Mouse (Mus musculus) adrenal gland, postnatal 36 days (tissue): ENCODE measurements around the gene Cdk5. TPM values are rescaled to one million over a fixed set of nuclear protein-coding genes. Genes with fewer than 3 reads are reported as not detected.

Experiments used
- DNase-seq, 2 experiments: peaks; one replicate each; pipeline ENCODE4 v3.0.0; 2021; ENCODE audit warnings: mixed read lengths in 1 of 2
- total RNA-seq, 2 experiments: library from RNA; stranded (reverse); gene quantifications; 2 replicates each; pipeline ENCODE4 v1.2.3; 2021

The Cdk5 gene
- total RNA-seq, 2 experiments from 2014 or later = 36.5 to 44.0 TPM

DNA sequence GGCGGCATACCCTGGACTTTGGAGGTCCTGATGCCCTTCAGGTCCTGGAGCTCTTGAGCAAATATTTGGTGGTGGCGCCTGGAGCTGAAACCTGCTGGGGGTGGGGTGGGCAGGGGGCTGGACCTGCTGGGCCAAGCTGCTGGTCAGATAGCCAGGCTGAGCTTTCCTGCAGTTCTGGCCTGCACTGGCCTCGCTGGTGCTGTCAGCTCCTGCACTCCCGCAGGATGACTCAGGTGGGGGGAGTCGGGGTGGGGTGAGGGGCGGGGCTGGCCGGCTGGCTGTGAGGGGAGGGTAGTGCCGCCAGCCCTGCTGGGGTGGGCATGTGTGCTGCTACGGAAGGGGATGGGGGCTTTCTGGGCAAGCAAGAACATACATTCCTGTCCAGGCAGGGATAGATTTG lies 5.3 kb upstream of the Cdk5 start:
- peak; percentile 60 to 68 for DNase-seq

DNA sequence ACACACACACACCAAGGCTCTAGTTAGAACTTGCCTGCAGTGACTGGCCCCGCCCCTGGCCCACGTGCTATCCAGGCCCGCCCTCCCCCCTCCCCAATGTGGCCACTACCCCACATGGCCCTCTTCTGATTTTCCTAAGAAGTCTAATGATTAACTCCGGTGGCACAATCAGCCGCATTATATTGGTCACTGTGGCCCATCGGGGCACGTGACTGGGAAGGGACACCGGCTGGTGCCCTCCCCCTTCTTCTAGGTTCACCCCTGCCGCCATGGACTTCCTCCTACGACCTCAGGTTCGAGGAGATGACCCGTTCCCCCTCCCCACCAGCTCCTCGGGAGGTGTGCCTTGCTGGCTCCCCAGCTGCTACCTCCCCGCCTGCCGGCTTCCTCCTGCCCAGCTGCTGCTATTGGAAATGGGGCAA lies 4.7 kb upstream of the Cdk5 start:
- DNase-seq = no peak

DNA sequence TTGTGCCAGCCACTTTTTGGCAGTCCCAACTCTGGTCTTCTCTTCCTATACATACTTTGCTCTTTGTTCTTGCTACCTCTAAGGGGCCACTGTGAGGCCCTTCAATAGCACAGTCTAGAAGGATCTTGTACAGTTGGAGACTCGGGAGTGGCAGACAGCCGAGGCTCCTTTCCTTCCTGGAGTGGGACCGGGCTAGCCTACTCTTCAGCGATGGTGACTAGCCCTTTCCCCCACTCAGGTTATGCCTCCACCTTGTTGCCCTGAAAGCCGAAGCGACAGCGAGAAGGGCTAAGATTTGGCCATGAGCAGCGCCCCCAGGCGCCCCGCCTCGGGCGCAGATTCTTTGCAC lies 3.9 kb upstream of the Cdk5 start:
- no peak for DNase-seq

DNA sequence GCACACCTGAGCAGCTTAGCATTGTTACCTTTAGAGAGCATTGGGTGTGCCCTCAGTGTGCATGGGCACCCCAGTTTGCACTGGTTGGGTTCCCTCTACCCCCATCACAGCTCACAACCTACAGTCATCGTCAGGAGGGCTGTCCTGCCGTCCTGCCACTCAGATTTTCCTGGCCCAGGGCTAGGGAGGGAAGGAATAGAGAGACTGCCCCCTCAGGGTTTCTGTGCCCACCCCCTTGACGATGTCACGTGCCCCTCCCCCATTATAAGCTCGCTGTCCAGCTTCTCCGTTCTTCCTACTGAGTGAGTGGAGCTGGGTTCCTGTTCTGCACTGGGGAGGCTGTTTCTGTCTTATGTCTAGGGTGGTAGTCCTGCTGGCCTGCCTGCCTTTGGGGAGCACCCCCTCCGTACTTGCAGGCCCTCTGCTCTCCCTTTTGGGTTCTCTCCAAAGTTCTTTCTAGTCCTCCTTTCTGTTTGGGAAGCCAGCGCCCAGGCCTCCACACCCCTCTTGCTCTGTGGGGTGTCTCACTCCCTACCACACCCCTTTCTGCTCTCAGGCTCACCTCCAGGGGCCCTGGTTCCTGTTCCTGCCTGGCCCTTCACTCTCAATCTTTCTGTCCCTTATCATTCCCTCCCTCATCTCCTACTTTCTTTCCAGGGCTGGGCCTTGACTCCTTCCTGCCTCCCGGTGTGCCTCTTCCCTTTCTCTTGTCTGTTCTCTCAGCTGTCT lies 3.4 kb upstream of the Cdk5 start:
- DNase-seq = no peak

DNA sequence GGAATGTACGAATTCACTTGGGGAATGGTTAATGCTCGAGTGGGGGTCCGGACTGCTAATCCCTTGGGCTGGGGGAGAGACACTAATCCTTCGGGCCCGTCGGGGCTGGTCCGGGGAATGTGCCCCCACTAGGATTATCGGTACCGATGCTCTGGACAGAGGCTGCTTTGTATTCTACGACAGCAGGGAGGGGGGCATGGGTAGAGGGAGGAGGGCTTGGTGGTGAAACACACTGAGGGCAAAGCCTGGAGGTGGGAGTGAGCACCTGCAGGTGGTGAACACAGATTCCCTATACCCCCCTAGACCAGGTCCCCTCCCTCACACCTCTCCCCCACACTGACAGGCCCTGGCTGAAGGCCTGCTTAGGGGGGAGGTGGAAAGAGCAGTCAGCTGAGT lies 2.7 kb upstream of the Cdk5 start:
- no peak for DNase-seq

DNA sequence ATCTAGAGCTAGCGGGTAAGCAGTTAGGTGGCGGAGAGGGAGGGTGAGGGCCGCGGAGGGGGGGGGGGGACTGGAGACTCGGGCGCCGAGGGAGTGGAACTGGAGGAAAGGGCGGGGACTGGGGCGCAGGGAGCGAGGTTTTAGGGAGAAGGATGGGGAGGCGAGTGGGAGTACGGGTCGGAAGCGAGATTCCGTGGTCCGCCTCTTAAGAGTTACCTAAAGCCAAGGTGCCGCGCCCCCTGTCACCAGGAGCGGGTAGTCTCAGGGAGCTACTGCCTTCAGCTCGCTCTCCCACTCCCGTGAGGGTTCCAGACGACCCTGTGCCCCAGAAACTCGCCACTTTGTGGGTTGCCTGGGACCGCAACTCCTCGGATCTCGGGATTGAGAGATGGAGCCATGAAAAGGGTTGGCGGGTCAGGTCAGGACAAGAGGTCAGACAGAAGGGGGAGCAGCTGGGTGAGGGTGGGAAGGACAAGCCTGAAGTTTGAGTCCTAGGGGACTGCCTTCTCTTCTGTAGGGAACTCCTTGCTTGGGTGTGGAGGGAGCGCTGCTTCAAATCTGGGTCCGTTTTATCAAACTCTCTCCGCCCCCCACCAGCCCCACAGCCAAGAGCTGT lies 2.2 kb upstream of the Cdk5 start:
- no peak for DNase-seq

DNA sequence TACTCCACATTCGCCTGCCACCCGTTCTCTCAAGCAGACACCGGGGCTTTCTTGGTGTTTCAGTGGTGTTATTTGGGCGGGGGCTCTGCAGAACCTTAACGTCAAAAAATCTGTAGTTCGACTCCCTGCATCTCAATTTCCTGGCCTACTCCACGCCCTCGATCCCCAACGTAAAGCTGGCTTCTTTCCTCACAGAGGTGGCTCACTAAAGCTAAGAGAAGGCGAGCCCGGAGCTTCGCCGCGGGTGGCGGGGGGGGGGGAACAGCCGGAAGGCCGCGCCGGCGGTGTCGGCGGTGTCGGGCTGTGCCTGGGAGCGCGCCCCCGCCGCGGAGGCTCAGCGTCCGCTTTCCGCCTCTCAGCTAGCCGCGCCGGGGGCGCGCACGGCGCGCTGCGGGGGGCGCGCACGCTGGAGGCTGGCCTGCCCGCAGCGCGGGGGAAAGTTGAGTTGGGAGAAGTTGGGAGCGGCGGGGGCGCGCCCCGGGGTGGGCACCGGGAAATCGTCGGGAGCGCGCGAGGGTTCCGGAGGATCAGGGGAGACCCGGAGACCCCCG lies 1.6 kb upstream of the Cdk5 start:
- peak; percentile 87 to 94 for DNase-seq

DNA sequence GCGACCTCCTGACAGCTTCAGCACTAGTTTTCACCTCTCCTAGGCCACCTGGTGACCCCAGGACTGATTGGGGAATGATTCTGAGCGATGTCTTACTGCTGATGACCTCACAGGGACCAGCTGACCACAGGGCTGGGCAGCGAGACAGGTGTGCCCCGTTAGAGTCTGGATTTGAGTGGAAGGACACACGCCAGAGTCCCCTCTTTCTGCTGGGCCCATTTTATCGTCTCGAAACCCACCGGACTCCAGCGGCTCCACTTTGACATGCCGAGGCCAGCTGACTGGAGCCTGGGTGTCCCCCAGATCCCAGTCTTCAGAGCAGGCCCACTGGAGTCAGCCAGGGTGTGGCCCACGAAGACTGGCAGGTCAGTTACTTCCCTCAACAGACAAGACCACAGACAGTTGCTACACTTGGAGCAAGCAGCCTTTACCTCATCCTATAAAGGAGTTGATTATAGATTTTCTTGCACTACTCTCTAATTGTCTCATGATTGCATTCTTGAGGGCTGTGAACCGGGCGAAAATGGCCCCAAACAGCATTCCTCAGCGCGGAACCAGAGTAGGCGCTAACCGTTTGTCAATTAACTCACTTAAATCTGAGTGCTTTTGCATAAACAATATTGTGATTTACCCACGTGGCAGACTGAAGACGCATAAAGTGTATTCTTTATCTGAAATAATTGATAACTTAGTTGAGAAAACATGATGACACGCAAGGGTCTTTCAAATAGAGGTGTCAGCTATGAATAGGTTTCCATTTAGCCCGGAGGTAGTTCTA lies 863 bp upstream of the Cdk5 start:
- DNase-seq = no peak

DNA sequence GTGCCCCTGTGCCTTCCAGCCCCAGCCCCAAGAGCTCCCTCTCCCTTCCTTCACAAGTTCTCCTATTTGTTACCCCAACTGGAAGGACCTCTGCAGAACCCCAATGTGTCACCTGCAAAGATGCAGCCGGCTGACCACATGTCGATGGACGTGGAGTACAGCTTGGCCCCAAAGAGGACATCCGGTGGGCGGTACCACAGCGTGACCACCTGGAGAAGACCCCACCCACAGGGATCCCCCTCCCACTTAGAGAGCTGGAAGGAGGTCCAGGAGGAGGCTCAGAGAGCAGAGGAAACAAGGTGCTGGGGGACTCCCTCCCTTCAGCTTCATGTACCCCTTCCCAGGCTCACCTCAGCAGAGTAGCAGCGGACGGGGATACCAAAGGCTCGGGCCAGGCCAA lies 2.9 kb downstream of the Cdk5 start:
- DNase-seq = no peak

DNA sequence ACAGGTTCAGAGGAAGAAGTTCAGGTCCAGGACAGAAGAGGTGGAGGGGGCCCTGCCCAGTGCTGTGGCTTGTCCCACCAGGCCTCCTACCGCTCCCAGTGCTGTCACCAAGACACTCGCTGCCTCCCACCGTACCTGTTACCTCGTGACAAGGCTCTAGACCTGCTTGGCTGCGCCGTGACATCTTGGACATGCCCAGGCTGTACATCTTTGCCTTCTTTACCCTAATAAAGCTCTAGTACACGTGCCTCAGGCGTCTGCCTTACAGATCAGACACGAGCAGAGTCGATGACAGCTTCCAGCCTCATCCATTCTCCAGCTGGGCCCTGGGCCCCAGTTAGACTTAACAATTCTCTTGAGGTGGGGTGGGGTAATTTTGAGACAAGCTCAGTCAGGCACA lies 5.7 kb downstream of the Cdk5 start:
- no peak for DNase-seq

DNA sequence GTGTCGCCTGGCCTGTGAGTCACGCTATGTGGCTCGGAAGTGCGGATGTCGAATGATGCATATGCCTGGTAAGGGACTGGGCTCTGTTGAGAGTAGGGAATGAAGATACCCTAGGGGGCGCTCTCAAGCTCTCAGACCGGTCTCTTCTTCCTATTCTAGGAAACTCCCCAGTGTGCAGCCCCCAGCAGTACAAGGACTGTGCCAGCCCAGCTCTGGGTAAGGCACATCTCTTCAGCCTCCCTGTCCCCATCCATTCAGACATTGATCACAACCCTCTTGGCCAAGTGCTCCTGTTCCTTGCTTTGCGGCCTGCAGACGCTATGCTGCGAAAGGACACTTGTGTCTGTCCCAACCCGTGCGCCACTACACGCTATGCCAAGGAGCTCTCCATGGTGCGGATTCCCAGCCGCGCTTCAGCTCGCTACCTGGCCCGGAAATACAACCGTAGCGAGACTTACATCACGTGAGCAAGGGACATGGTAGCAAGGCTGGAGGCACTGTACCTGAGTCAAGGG lies 7.1 kb downstream of the Cdk5 start:
- peak; percentile 73 to 76 for DNase-seq

DNA sequence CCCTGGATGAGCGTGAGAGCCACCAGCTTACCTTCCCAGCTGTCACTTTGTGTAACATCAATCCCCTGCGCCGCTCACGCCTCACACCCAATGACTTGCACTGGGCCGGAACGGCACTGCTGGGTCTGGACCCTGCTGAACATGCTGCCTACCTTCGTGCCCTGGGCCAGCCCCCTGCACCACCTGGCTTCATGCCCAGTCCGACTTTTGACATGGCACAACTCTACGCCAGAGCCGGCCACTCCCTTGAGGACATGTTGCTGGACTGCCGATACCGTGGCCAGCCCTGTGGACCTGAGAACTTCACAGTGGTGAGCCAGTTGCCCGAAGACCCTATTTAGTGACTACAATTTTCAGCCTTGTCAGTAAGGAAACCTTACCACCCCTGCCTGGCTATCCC lies 9.4 kb downstream of the Cdk5 start:
- no peak for DNase-seq

DNA sequence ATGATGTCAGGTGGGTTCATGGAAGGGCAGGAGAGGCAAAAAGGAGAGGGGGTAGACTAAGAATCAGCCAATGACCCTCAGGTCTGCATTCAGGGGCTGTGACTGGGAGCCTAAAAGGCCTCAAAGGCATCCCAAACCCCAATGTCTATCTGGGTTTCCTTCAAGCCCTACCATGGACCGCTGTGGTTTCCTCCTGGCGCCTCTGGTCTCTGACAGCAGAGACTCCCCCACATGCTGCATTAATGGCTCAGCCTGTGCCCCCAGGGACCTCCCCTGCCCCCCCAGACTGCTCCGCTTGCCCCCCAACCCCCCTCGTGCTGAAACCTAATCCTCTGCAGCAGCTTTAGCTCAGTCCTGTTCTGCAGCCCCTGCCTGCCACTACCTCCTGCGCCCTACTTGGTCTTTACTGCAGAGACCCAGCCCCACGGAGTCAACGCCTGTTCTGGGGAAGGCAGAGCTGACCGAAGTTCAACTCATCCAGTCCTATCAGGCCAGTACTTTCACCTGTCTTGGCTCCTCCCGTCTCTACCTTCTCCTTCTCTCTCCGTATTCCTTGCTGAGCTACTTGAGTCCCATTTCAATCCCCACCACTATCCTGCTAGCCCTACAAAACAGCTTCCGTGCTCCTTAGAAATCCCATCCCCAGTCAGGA lies 10.2 kb downstream of the Cdk5 start, which contains the start of gene Asic3:
TSS of gene Asic3 (plus strand) at position 351 of the 652 bp plus-strand sequence.
- no peak for DNase-seq

DNA sequence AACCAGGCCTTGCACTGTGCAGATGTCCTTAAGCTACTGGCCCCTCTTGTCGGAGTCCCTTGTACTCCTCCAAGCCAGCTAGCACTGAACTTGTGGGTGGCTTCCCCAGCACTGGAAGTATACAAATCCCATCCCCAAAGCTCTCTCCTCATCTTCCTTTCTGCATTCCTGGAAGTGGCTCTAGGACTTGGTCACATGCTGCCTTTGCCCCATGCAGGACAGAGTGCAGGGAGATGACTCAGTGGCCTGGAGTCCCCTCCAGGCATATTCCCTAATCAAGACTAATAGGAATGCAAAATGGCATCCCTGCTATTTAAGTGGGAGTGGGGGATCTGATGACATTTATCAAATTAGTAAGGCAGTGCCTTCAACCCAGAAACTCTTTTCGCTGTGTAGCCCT lies 11.3 kb downstream of the Cdk5 start:
- DNase-seq = no peak

DNA sequence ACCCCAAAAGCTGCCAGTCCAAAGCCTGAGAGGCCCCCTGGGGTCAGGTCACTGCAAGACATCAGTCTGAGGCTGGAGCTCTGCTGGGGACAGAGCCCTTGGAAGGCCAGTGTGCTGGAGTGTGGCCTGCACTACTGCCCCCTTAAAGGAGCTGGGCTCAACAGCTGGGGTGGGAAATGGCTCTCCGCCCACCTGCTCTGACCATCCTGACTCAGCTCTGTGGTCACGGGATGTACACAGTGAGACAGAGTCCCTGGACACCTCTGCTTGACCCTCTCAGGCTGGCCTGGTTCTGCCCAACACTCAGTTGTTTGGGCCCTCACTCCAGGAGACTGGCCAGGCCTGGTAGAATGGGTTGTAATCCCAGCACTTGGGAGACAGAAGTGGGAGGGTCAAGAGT lies 13.9 kb downstream of the Cdk5 start:
- DNase-seq = no peak

DNA sequence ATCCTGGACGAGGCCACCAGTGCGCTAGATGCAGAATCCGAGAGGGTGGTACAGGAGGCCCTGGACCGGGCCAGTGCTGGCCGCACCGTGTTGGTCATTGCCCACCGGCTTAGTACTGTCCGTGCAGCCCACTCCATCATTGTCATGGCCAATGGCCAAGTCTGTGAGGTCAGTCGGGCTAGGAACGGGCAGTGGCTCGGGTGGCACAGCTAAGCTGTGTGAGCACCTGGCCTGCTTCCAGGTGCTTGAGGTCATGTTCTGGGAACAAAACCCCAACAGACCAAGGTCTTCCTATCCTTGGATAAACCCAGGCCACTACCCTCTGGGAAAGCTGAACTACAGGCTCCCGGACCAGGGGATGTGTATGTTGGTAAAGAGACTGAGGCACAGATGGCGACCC lies 14.7 kb downstream of the Cdk5 start:
- DNase-seq = peak; percentile 75 to 84

DNA sequence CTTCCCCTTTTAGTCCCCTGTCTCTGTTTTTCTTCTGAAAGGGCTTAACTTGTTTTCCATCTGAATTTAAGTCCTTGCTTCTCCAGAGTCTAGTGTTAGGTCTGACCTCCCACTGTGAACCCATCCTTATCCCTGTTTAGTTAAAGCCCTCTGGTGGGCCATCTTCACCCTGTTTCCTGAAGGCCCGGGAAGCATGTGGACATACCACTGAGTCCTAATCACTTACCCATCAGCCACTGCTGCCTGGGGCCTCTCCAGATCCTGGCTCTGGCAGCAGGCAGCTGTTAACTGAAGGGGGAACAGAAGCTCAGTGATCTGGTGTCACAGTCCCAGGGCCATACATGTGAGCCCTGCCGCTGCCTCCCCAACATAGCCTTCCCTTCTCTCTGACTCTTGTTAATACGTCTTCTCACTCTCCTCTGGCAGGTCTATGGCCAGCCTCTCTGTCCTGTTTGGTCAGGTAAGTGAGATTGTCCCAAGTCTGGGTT lies 17.9 kb downstream of the Cdk5 start:
- DNase-seq = no peak

DNA sequence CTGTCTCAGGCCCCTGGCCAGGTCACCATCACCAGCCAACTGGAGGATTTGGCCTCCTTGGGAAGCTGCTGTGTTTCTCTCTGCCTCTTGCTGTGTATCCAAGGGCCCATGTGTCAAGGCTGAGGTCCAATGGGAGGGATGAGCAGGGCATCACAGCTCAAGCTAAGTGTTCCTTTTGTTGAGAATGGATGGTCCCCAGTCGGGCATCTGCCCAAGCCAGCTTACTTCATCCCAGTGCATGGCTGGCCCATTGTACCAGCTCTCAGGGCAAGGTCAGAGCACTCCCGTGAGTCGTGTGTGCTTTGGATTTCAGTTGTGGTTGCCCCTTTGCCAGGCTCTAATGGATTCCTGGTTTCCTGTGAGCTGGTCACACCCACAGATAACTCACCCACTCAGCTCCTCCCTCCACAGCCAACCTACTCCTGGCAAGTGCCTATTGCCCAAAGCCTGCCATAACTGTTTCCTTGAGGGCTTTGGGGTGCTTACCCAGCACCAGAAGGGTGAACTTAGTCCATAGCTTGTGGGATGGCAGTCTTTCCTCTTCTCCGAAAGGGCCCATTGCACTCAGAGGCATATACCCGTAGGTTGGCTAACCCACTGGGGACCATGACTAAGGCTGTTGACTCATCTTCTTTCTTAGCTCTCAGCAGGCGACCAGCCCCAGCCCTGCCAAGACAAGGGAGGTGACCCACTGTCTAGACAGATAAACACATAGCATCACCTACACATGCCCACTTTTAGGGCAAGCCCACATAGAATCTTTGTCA lies 18.6 kb downstream of the Cdk5 start:
- peak; percentile 48 to 52 for DNase-seq

DNA sequence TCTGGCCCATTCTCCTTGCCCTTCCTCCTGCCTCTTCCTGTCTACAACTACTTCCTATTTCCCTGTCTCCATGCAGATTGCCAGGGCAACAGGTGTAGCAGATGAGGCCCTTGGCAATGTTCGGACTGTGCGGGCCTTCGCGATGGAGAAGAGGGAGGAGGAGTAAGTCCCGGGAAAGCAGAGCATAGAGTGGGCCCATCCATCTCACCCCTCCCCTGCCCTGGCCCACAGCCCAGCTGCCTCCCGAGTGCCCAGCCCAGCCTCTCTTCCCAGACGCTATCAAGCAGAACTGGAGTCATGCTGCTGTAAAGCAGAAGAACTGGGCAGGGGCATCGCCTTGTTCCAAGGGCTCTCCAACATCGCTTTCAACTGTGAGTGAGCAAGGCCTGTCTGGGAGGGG lies 21.4 kb downstream of the Cdk5 start:
- DNase-seq = no peak

DNA sequence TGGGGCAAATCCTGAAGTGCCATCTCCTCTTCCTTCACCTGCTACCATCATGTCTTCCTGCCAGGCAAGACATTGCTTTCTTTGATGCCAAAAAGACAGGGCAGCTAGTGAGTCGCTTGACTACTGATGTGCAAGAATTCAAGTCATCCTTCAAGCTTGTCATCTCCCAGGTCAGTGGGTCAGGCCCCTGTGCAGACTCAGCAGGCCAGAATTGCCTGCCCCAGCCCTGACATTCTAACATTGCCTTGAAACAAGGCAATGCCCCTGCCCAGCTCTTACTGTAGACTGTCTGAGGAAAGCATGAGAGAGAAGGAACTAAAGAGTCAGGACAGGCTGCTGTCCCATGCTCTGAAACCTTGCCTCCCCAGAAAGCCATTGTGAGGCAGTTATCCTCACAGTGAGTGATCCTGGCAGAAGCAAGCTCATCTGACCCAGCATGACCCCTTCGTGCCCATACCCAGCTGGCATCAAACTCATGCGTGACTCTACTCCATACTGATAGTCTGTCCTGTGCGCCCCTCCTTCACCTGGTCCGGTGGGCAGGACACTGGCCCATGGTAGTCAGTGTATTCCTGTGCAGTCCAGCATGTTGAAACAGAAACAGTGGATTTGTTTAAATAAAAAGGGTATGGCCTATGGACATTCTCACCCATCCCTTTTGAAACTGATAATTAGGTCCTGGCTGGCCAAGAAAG lies 22.3 kb downstream of the Cdk5 start:
- DNase-seq = peak in 1 of 2 experiments; percentile 34

DNA sequence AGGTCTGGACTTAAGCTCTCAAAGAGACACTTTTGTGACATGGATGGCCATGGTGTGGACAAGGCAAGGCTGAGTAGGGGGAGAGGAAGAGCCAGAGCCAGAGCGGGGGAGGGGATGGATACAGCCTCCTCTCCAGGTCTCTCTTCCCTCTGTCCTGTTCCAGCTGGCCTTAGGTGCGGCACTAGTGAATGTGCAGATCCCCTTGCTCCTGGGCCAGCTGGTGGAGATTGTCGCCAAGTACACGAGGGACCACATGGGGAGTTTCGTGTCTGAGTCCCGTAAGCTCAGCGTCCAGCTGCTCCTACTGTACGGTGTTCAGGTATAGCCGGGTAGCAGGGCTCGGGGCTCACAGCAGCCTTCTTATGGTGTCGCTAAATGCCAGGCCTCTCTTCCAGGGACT lies 23.0 kb downstream of the Cdk5 start:
- no peak for DNase-seq
